Mouse (Mus musculus) ovary, postnatal 10 days (tissue): ENCODE measurements around the gene Zfp652.

Experiments used
- DNase-seq: peaks from one replicate; pipeline ENCODE4 v3.0.0; 2022; ENCODE audit warnings: low spot score

The Zfp652 gene

GRCm38 (mm10) chr11:95768244-95768643 lies 55.8 kb downstream of the Zfp652 start:
- DNase-seq, result no peak

GRCm38 (mm10) chr11:95769208-95769607 lies 56.7 kb downstream of the Zfp652 start:
- no peak for DNase-seq

- DNase-seq, result no peak
Measured at GRCm38 (mm10) chr11:95770720-95771364, 58.4 kb downstream of the Zfp652 start.

- DNase-seq, result no peak
Measured at GRCm38 (mm10) chr11:95771665-95772064, 59.2 kb downstream of the Zfp652 start.

GRCm38 (mm10) chr11:95773264-95773663 lies 60.8 kb downstream of the Zfp652 start:
- DNase-seq, result no peak

GRCm38 (mm10) chr11:95777323-95778297 lies 65.1 kb downstream of the Zfp652 start:
- DNase-seq, result no peak

- DNase-seq, result no peak
Measured at GRCm38 (mm10) chr11:95778831-95779251, 66.4 kb downstream of the Zfp652 start.

- no peak for DNase-seq
Measured at GRCm38 (mm10) chr11:95779366-95779765, 66.9 kb downstream of the Zfp652 start.

GRCm38 (mm10) chr11:95780480-95780879 lies 68.0 kb downstream of the Zfp652 start:
- no peak for DNase-seq

- DNase-seq, result no peak
Measured at GRCm38 (mm10) chr11:95781557-95781956, 69.1 kb downstream of the Zfp652 start.

- DNase-seq, result no peak
Measured at GRCm38 (mm10) chr11:95783457-95783856, 71.0 kb downstream of the Zfp652 start.

GRCm38 (mm10) chr11:95783958-95784357 lies 71.5 kb downstream of the Zfp652 start:
- no peak for DNase-seq

GRCm38 (mm10) chr11:95785675-95786074 lies 73.2 kb downstream of the Zfp652 start:
- no peak for DNase-seq

GRCm38 (mm10) chr11:95786511-95786910 lies 74.0 kb downstream of the Zfp652 start:
- DNase-seq, result no peak

GRCm38 (mm10) chr11:95789451-95789891 lies 77.0 kb downstream of the Zfp652 start:
- DNase-seq, result no peak

GRCm38 (mm10) chr11:95791787-95792186 lies 79.3 kb downstream of the Zfp652 start:
- DNase-seq, result no peak

- no peak for DNase-seq
Measured at GRCm38 (mm10) chr11:95792950-95793509, 80.6 kb downstream of the Zfp652 start.

GRCm38 (mm10) chr11:95794201-95794600 lies 81.7 kb downstream of the Zfp652 start:
- no peak for DNase-seq

GRCm38 (mm10) chr11:95795582-95795981 lies 83.1 kb downstream of the Zfp652 start:
- DNase-seq, result no peak

- no peak for DNase-seq
Measured at GRCm38 (mm10) chr11:95805010-95805409, 92.5 kb downstream of the Zfp652 start.

GRCm38 (mm10) chr11:95805527-95805926 lies 93.1 kb downstream of the Zfp652 start:
- no peak for DNase-seq

- DNase-seq, result no peak
Measured at GRCm38 (mm10) chr11:95807884-95808283, 95.4 kb downstream of the Zfp652 start.
